14 mouse cellular contexts compared by ENCODE assay signal in genomic region chr11:32623912-32624311, GRCm38 (mm10).
"Had no signal": no experiment of that assay in that cellular context is flagged by ENCODE, and none has a peak within 500 bp of the region (broad histone marks: within the 10 kb centered on the region; RNA-seq: fewer than 3 reads in every experiment).

No protein-coding gene starts in this region.

- H3K4me3 ChIP-seq: left cerebral cortex, adult 2 months; liver, embryonic 13.5 days; midbrain, embryonic 12.5 days; midbrain, embryonic 15.5 days; myocyte; stomach, embryonic 15.5 days had no signal

- H3K27ac ChIP-seq: left cerebral cortex, adult 2 months; liver, embryonic 13.5 days; midbrain, embryonic 12.5 days; midbrain, embryonic 15.5 days; stomach, embryonic 15.5 days had no signal

- DNase-seq: kidney, postnatal 4 days; liver, embryonic 13.5 days; lung, adult 2 months; lung, postnatal 14 days; lung, postnatal 4 days; retina, postnatal 1 day; right cerebral cortex, postnatal 25 days; spleen, adult 18-20 months; thymus, postnatal 36 days had no signal
